ENCODE assay signal across 8 mouse cellular contexts in the genomic region with DNA sequence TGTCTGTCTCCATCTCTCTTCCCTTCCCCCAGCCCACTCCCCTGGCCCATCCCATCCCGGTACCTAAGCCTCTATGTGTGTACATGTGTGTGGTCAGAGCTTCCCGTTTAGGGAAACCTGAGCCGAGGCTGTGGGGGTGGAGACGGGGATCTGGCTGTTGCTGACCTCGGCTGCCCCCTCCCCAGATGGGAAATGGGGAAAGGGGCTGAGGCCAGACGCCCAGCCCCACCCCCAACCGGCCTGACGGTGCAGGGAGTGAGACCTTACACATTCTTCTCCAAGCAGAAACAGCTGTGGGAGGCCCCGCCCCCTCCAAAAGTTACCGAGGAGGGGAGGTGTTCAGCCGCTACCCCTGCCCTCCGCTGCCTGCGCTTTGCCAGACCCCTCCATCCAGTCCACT. TPM values are rescaled to one million over a fixed set of nuclear protein-coding genes. Genes with fewer than 3 reads are reported as not detected.
DNase-seq lines count a peak whose midpoint lies in the region; ATAC-seq and TF ChIP-seq lines count a peak whose summit lies in the region.

No protein-coding gene starts in this region.

- WGBS in lung, adult 2 months: 24% methylated on average over 13 of the region's 13 CpGs
- WGBS in hindbrain, embryonic 12.5 days: 1% methylated on average over 13 of the region's 13 CpGs
- 6% methylated on average over 12 of the region's 13 CpGs for WGBS in lung, embryonic 16.5 days

- peak overlapping the region; percentile 82 for H3K27ac ChIP-seq in hindbrain, embryonic 12.5 days
- H3K27ac ChIP-seq in lung, embryonic 16.5 days (ENCODE audit: low read length): peak overlapping the region; percentile 41

- no peak for TF ChIP-seq CTCF in lung, adult 2 months (IDR thresholded peaks at IDR 0.05; ENCODE audit: insufficient read depth, low read length)

- H3K36me3 ChIP-seq in hindbrain, embryonic 12.5 days: peaks cover 7% of the 10 kb centered on the region; the same call in 1 of the 2 replicates
- 0 out of 2 replicates have a peak, but pooled peaks cover 2% of the 10 kb centered on the region for H3K36me3 ChIP-seq in lung, embryonic 16.5 days (ENCODE audit: control insufficient read depth, insufficient read depth, low read length)

- H3K4me2 ChIP-seq in hindbrain, embryonic 12.5 days (replicated peaks): peak overlapping the region; percentile 79
- peak overlapping the region; percentile 77 for H3K4me2 ChIP-seq in lung, embryonic 16.5 days (ENCODE audit: low read depth, low read length)

- DNase-seq in lung, adult 2 months: no peak
- no peak for DNase-seq in lung, postnatal 36 days
- DNase-seq in embryo, embryonic 9.5 days (ENCODE audit: extremely low spot score): peak; percentile 89
- DNase-seq in testis, postnatal 10 days (ENCODE audit: low spot score): peak; percentile 79
- no peak for DNase-seq in adrenal gland, postnatal 25 days

- H3K9me3 ChIP-seq in hindbrain, embryonic 12.5 days (replicated peaks): no peaks in the 10 kb centered on the region
- no peaks in the 10 kb centered on the region for H3K9me3 ChIP-seq in lung, embryonic 16.5 days (ENCODE audit: control insufficient read depth, low read length)

- peaks cover 3% of the 10 kb centered on the region; the same call in 1 of the 2 replicates for H3K4me1 ChIP-seq in lung, adult 2 months (ENCODE audit: control insufficient read depth, insufficient read depth, low read length)
- H3K4me1 ChIP-seq in hindbrain, embryonic 12.5 days: peaks cover 30% of the 10 kb centered on the region
- peaks cover 24% of the 10 kb centered on the region for H3K4me1 ChIP-seq in lung, embryonic 16.5 days (replicated peaks; ENCODE audit: control insufficient read depth, insufficient read depth, low read length)

- H3K4me3 ChIP-seq in lung, adult 2 months (replicated peaks; ENCODE audit: extremely low read depth, low read depth, low read length): peak overlapping the region; percentile 7
- peak overlapping the region; percentile 70 for H3K4me3 ChIP-seq in hindbrain, embryonic 12.5 days
- peak overlapping the region; percentile 73 for H3K4me3 ChIP-seq in lung, embryonic 16.5 days (ENCODE audit: low read length)

- no peak for ATAC-seq in hindbrain, embryonic 12.5 days (ENCODE audit: low FRiP score)
- no peak for ATAC-seq in lung, embryonic 16.5 days (ENCODE audit: low read depth)
- ATAC-seq in frontal cortex, adult (ENCODE audit: low TSS enrichment): no peak

- H3K9ac ChIP-seq in hindbrain, embryonic 12.5 days: peak overlapping the region; percentile 91
- H3K9ac ChIP-seq in lung, embryonic 16.5 days (ENCODE audit: low read length): peak overlapping the region; percentile 79

- no peak for TF ChIP-seq POLR2A in lung, adult 2 months (IDR thresholded peaks at IDR 0.05; ENCODE audit: borderline replicate concordance, extremely low read depth, low read depth, low read length)

- H3K27me3 ChIP-seq in hindbrain, embryonic 12.5 days: no peaks in the 10 kb centered on the region
- H3K27me3 ChIP-seq in lung, embryonic 16.5 days (ENCODE audit: control insufficient read depth, insufficient read depth, low read depth, low read length): no peaks in the 10 kb centered on the region; the same call in 1 of the 2 replicates

RNA-seq across cellular contexts. Expression of a gene that starts 1.5 kb away (rescaled TPM):
- 31.7 and 41.1 TPM in 2 replicates for polyA plus RNA-seq in lung, adult 2 months (2012; rRNA removed)
- 9.0 and 10.4 TPM in 2 replicates for polyA plus RNA-seq in hindbrain, embryonic 12.5 days (2016; fragmentation: Nextera tagmentation; extraction: Ambion mirVana)
- 2.1 and 2.2 TPM in 2 replicates for polyA plus RNA-seq in lung, embryonic 16.5 days (2015; fragmentation: Nextera tagmentation; extraction: Ambion mirVana)
- 1.8 and 2.8 TPM in 2 replicates for total RNA-seq in adrenal gland, postnatal 25 days (2021)

RNA-seq across cellular contexts. Expression of a gene that starts 15.0 kb away (rescaled TPM):
- 12.5 and 27.7 TPM in 2 replicates for polyA plus RNA-seq in lung, adult 2 months (2012; rRNA removed)
- polyA plus RNA-seq in hindbrain, embryonic 12.5 days (2016; fragmentation: Nextera tagmentation; extraction: Ambion mirVana): 12.1 and 13.6 TPM in 2 replicates
- polyA plus RNA-seq in lung, embryonic 16.5 days (2015; fragmentation: Nextera tagmentation; extraction: Ambion mirVana): 12.9 and 13.0 TPM in 2 replicates
- total RNA-seq in adrenal gland, postnatal 25 days (2021): 0.70 TPM in 1 of 2 replicates, not detected in the other

RNA-seq across cellular contexts. Expression of a gene that starts 29.7 kb away (rescaled TPM):
- polyA plus RNA-seq in lung, adult 2 months (2012; rRNA removed): 9.8 and 10.4 TPM in 2 replicates
- 1.6 and 2.1 TPM in 2 replicates for polyA plus RNA-seq in hindbrain, embryonic 12.5 days (2016; fragmentation: Nextera tagmentation; extraction: Ambion mirVana)
- 2.6 and 2.8 TPM in 2 replicates for polyA plus RNA-seq in lung, embryonic 16.5 days (2015; fragmentation: Nextera tagmentation; extraction: Ambion mirVana)
- 1.5 and 1.6 TPM in 2 replicates for total RNA-seq in adrenal gland, postnatal 25 days (2021)

RNA-seq across cellular contexts. Expression of a gene that starts 33.9 kb away (rescaled TPM):
- 97.2 and 121 TPM in 2 replicates for polyA plus RNA-seq in lung, adult 2 months (2012; rRNA removed)
- polyA plus RNA-seq in hindbrain, embryonic 12.5 days (2016; fragmentation: Nextera tagmentation; extraction: Ambion mirVana): 8.8 and 9.3 TPM in 2 replicates
- polyA plus RNA-seq in lung, embryonic 16.5 days (2015; fragmentation: Nextera tagmentation; extraction: Ambion mirVana): 21.7 and 23.3 TPM in 2 replicates
- 17.5 and 23.9 TPM in 2 replicates for total RNA-seq in adrenal gland, postnatal 25 days (2021)

RNA-seq across cellular contexts. Expression of a gene that starts 47.3 kb away (rescaled TPM):
- polyA plus RNA-seq in lung, adult 2 months (2012; rRNA removed): 279 and 310 TPM in 2 replicates
- polyA plus RNA-seq in hindbrain, embryonic 12.5 days (2016; fragmentation: Nextera tagmentation; extraction: Ambion mirVana): 185 and 210 TPM in 2 replicates
- polyA plus RNA-seq in lung, embryonic 16.5 days (2015; fragmentation: Nextera tagmentation; extraction: Ambion mirVana): 116 and 118 TPM in 2 replicates
- 242 and 255 TPM in 2 replicates for total RNA-seq in adrenal gland, postnatal 25 days (2021)

Comparison
In these comparisons a context has a peak if more than half of its experiments do, and no peak if none do; other contexts are left out.
1. DNase-seq: peak in embryo, embryonic 9.5 days (single experiment) and testis, postnatal 10 days (single experiment); none in lung, adult 2 months (single experiment), lung, postnatal 36 days (single experiment) and adrenal gland, postnatal 25 days (single experiment).
2. H3K4me3 ChIP-seq: peak in every context shown above with its lines; median percentile 73 in lung, embryonic 16.5 days; 70 in hindbrain, embryonic 12.5 days; 7 in lung, adult 2 months.